Mouse (Mus musculus) heart, adult 2 months (tissue): Measurements from ENCODE around the gene Ipcef1.

Experiments used
- CTCF ChIP-seq: fragments of 200-600 bp; IDR thresholded peaks from 2 replicates; pipeline ENCODE4 v1.8.1; 2022; ENCODE audit warnings: antibody characterized with exemption, mild to moderate bottlenecking, moderate library complexity
- EP300 ChIP-seq: fragments of 200-500 bp; IDR thresholded peaks from 2 replicates; pipeline ENCODE4 v1.6.1; 2011; ENCODE audit warnings: low read depth, low read length, control low read depth; ENCODE audit not compliant: insufficient read depth
- POLR2A ChIP-seq: fragments of 200-500 bp; IDR thresholded peaks from 2 replicates; pipeline ENCODE4 v1.6.1; 2011; ENCODE audit warnings: mild to moderate bottlenecking, low read depth, low read length, control low read depth; ENCODE audit not compliant: insufficient read depth

- TF ChIP-seq CTCF (no peak), EP300 (no peak), POLR2A (no peak)
Measured at GRCm38 (mm10) chr10:7054560-7055205, 2.4 kb upstream of the Ipcef1 start.
